Mouse (Mus musculus) CH12.LX (cell line): ENCODE results near the gene Prss16.

Experiments
- CTCF ChIP-seq, 2 experiments: IDR thresholded peaks in 1 of 2; conservative IDR thresholded peaks in 1 of 2; 2 replicates each; pipeline ENCODE4 v1.5.1; 2011 to 2012; ENCODE audit warnings: low read depth in 2 of 2, low read length in 2 of 2, improper control_type of control experiment in 1 of 2, inconsistent platforms in 1 of 2, mild to moderate bottlenecking in 1 of 2, moderate library complexity in 1 of 2
- E2F4 ChIP-seq: IDR thresholded peaks from 2 replicates; pipeline ENCODE4 v1.6.1; 2011; ENCODE audit warnings: low read depth, low read length, improper control_type of control experiment; ENCODE audit not compliant: insufficient replicate concordance
- EP300 ChIP-seq: IDR thresholded peaks from 2 replicates; pipeline ENCODE4 v1.6.1; 2011; ENCODE audit warnings: low read length, improper control_type of control experiment
- JUN ChIP-seq: IDR thresholded peaks from 2 replicates; pipeline ENCODE4 v1.6.1; 2011; ENCODE audit warnings: low read depth, mild to moderate bottlenecking, low read length, improper control_type of control experiment, moderate library complexity; ENCODE audit not compliant: insufficient read depth
- MAFK ChIP-seq: IDR thresholded peaks from 2 replicates; pipeline ENCODE4 v1.6.1; 2011; ENCODE audit warnings: low read length, improper control_type of control experiment; ENCODE audit not compliant: insufficient replicate concordance
- MAZ ChIP-seq: IDR thresholded peaks from 2 replicates; pipeline ENCODE4 v1.6.1; 2012; ENCODE audit warnings: low read depth, mild to moderate bottlenecking, inconsistent platforms, low read length, improper control_type of control experiment, moderate library complexity
- MXI1 ChIP-seq: IDR thresholded peaks from 2 replicates; pipeline ENCODE4 v1.6.1; 2011; ENCODE audit warnings: mild to moderate bottlenecking, low read depth, low read length, improper control_type of control experiment
- NELFE ChIP-seq: IDR thresholded peaks from 2 replicates; pipeline ENCODE4 v1.6.1; 2011; ENCODE audit warnings: low read depth, low read length, improper control_type of control experiment
- POLR2A ChIP-seq: IDR thresholded peaks from 2 replicates; pipeline ENCODE4 v1.6.1; 2011; ENCODE audit warnings: low read depth, mild to moderate bottlenecking, improper control_type of control experiment, low read length
- POLR2AphosphoS2 ChIP-seq: IDR thresholded peaks from 2 replicates; pipeline ENCODE4 v1.6.1; 2011; ENCODE audit warnings: low read depth, low read length, improper control_type of control experiment
- RAD21 ChIP-seq: IDR thresholded peaks from 2 replicates; pipeline ENCODE4 v1.6.1; 2011; ENCODE audit warnings: low read depth, mild to moderate bottlenecking, low read length, improper control_type of control experiment, moderate library complexity
- TBP ChIP-seq: conservative IDR thresholded peaks from 2 replicates; pipeline ENCODE4 v1.6.1; 2011; ENCODE audit warnings: low read depth, low read length, improper control_type of control experiment
- ZKSCAN1 ChIP-seq: IDR thresholded peaks from 2 replicates; pipeline ENCODE4 v1.6.1; 2012; ENCODE audit warnings: low read depth, inconsistent platforms, low read length, improper control_type of control experiment, borderline replicate concordance
- ZNF384 ChIP-seq: IDR thresholded peaks from 2 replicates; pipeline ENCODE4 v1.6.1; 2012; ENCODE audit warnings: low read depth, low read length, improper control_type of control experiment, inconsistent platforms

- no peak for TF ChIP-seq POLR2A
- no peak for TF ChIP-seq ZKSCAN1
- no peak for TF ChIP-seq EP300
- TF ChIP-seq NELFE: no peak
- TF ChIP-seq CTCF (conservative IDR thresholded peaks at IDR 0.05 in 1 of 2, IDR thresholded peaks at IDR 0.05 in 1 of 2; ENCODE audit: low read depth in 2 of 2, low read length in 2 of 2): no peak
- peak; percentile 99 for TF ChIP-seq TBP
- TF ChIP-seq MAZ: no peak
- TF ChIP-seq MAFK: peak; percentile 88
- TF ChIP-seq RAD21: no peak
- TF ChIP-seq JUN: no peak; the same call in 1 of the 2 replicates
- TF ChIP-seq E2F4: no peak
- TF ChIP-seq ZNF384: peak; percentile 96
- TF ChIP-seq MXI1: no peak
- no peak for TF ChIP-seq POLR2AphosphoS2
Observed at GRCm38 (mm10) chr13:22026058-22027031, 16.8 kb upstream of the Prss16 start.
